Mouse (Mus musculus) retina, postnatal 7 days (tissue): ENCODE measurements around the gene Nhsl1.
"Not testable (repeated sequence)": the region's sequence is repeated elsewhere in the genome, so short reads cannot be mapped to it uniquely, and the experiment has no call there.

Experiments used
- DNase-seq: peaks from one replicate; pipeline ENCODE4 v3.0.0-alpha.2; 2012; ENCODE audit warnings: low read depth, low spot score

The Nhsl1 gene

GRCm38 (mm10) chr10:18437584-18437983, 118.8 kb downstream of the Nhsl1 start:
- DNase-seq, result no peak

GRCm38 (mm10) chr10:18445603-18446358, 127.0 kb downstream of the Nhsl1 start:
- no peak for DNase-seq

GRCm38 (mm10) chr10:18446359-18446820, 127.6 kb downstream of the Nhsl1 start:
- no peak for DNase-seq

- DNase-seq, result no peak
Observed at GRCm38 (mm10) chr10:18447299-18447698, 128.5 kb downstream of the Nhsl1 start.

- not testable (repeated sequence) for DNase-seq
Observed at GRCm38 (mm10) chr10:18448896-18449295, 130.1 kb downstream of the Nhsl1 start.

- DNase-seq, result peak; percentile 51
Observed at GRCm38 (mm10) chr10:18453380-18453779, 134.6 kb downstream of the Nhsl1 start.

- no peak for DNase-seq
Observed at GRCm38 (mm10) chr10:18454161-18454560, 135.4 kb downstream of the Nhsl1 start.

- no peak for DNase-seq
Observed at GRCm38 (mm10) chr10:18455301-18455920, 136.6 kb downstream of the Nhsl1 start.

- no peak for DNase-seq
Observed at GRCm38 (mm10) chr10:18457808-18458475, 139.2 kb downstream of the Nhsl1 start.

- DNase-seq, result no peak
Observed at GRCm38 (mm10) chr10:18461336-18461735, 142.6 kb downstream of the Nhsl1 start.

- DNase-seq, result no peak
Observed at GRCm38 (mm10) chr10:18463071-18463841, 144.5 kb downstream of the Nhsl1 start.

- no peak for DNase-seq
Observed at GRCm38 (mm10) chr10:18468396-18468795, 149.6 kb downstream of the Nhsl1 start.

- DNase-seq, result no peak
Observed at GRCm38 (mm10) chr10:18469279-18470135, 150.7 kb downstream of the Nhsl1 start.

GRCm38 (mm10) chr10:18470351-18471060, 151.7 kb downstream of the Nhsl1 start:
- no peak for DNase-seq

- DNase-seq, result no peak
Observed at GRCm38 (mm10) chr10:18471648-18472047, 152.9 kb downstream of the Nhsl1 start.

- DNase-seq, result no peak
Observed at GRCm38 (mm10) chr10:18475126-18475525, 156.3 kb downstream of the Nhsl1 start.

GRCm38 (mm10) chr10:18478294-18478693, 159.5 kb downstream of the Nhsl1 start:
- DNase-seq, result no peak

- DNase-seq, result no peak
Observed at GRCm38 (mm10) chr10:18479285-18479684, 160.5 kb downstream of the Nhsl1 start.

GRCm38 (mm10) chr10:18480836-18481235, 162.1 kb downstream of the Nhsl1 start:
- DNase-seq, result no peak

GRCm38 (mm10) chr10:18482558-18483141, 163.9 kb downstream of the Nhsl1 start:
- no peak for DNase-seq
